Mouse (Mus musculus) limb, embryonic 14.5 days (tissue): ENCODE results near the gene Nbl1. TPM values are rescaled to one million over a fixed set of nuclear protein-coding genes. Genes with fewer than 3 reads are reported as not detected.
A peak's percentile ranks its signal among the peaks of the same experiment; 100 is the strongest.

Experiments used
- ATAC-seq: fragments of 200-750 bp; cut with Nextera tagmentation; 2 replicates; pipeline ENCODE4 v1.8.0; 2017; ENCODE audit warnings: low read depth, moderate number of reproducible peaks, moderate TSS enrichment; ENCODE audit not compliant: low FRiP score
- DNase-seq: peaks from one replicate; pipeline ENCODE4 v3.0.0-alpha.2; 2015; ENCODE audit warnings: low spot score
- H3K27ac ChIP-seq: fragments of 300-500 bp; sonication (generic); replicated peaks from 2 replicates; pipeline ENCODE4 v1.5.1; 2014; ENCODE audit warnings: low read depth, mild to moderate bottlenecking, low read length, moderate library complexity, mixed read lengths
- H3K27me3 ChIP-seq: fragments of 300-500 bp; sonication (generic); 2 replicates; pipeline ENCODE4 v1.6.1; 2014; ENCODE audit warnings: low read length, mixed read lengths; ENCODE audit not compliant: control insufficient read depth, insufficient read depth
- H3K36me3 ChIP-seq: fragments of 300-500 bp; sonication (generic); 2 replicates; pipeline ENCODE4 v1.6.1; 2014; ENCODE audit warnings: mild to moderate bottlenecking, low read length, moderate library complexity, mixed read lengths; ENCODE audit not compliant: control insufficient read depth, insufficient read depth
- H3K4me1 ChIP-seq: fragments of 300-500 bp; sonication (generic); 2 replicates; pipeline ENCODE4 v1.6.1; 2014; ENCODE audit warnings: antibody characterized with exemption, low read length, mixed read lengths; ENCODE audit not compliant: control insufficient read depth, insufficient read depth
- H3K4me2 ChIP-seq: fragments of 300-500 bp; sonication (generic); replicated peaks from 2 replicates; pipeline ENCODE4 v1.6.1; 2014; ENCODE audit warnings: low read depth, mild to moderate bottlenecking, low read length, moderate library complexity; ENCODE audit not compliant: severe bottlenecking
- H3K4me3 ChIP-seq: fragments of 300-500 bp; sonication (generic); replicated peaks from 2 replicates; pipeline ENCODE4 v1.5.1; 2014; ENCODE audit warnings: low read length
- H3K9ac ChIP-seq: fragments of 300-500 bp; sonication (generic); 2 replicates; pipeline ENCODE4 v1.6.1; 2014; ENCODE audit warnings: mild to moderate bottlenecking, low read depth, low read length, moderate library complexity; ENCODE audit not compliant: severe bottlenecking
- H3K9me3 ChIP-seq: fragments of 300-500 bp; sonication (generic); 2 replicates; pipeline ENCODE4 v1.6.1; 2016; ENCODE audit warnings: low read length; ENCODE audit not compliant: control insufficient read depth
- POLR2A ChIP-seq: fragments of 200-500 bp; IDR thresholded peaks from 2 replicates; pipeline ENCODE4 v1.8.0; 2012; ENCODE audit warnings: inconsistent platforms, mild to moderate bottlenecking, moderate library complexity, borderline replicate concordance; ENCODE audit not compliant: insufficient read depth, insufficient read length; ENCODE audit errors: extremely low read depth
- WGBS: fragments of 180-500 bp; shearing (Covaris S2); extraction: QIAGEN DNeasy Blood & Tissue Kit; methylation state at CpG from one replicate; pipeline ENCODE4 v1.1.7; 2014; 5-methylcytosine and 5-hydroxymethylcytosine counted together
- polyA plus RNA-seq, 2 experiments: library from polyadenylated mRNA; depleted of rRNA in 1 of 2; stranded (reverse) in 1 of 2; unstranded in 1 of 2; fragments of >200 nt; fragmentation: Nextera tagmentation in 1 of 2; extraction: Ambion mirVana in 1 of 2; gene quantifications; 2 replicates each; pipeline versions ENCODE4 v1.2.1 to v1.2.3; 2012 to 2014

The Nbl1 gene
- polyA plus RNA-seq, 2 experiments, result 149 to 157 TPM

DNA sequence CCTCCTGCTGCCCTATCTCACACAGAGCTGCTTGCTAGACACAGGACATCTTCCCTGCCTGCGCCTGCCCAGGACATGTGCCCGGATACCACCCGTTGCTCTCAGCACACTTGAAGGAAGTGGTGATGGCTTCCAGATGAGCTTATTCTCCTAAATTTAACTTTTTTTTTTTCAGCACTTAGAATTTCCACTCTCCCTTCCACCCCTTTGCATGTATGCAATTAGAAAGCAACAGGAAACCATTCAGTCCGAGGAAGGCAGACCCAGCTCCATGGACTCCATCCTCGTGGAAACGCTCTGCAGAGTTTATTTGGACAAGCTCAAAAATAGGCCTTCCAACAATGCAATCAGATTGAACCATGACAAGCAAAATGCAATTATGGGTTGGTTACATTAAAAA is 8.8 kb upstream of the Nbl1 start:
- ATAC-seq (no peak), DNase-seq (no peak)
- no peak overlapping the region for H3K27ac ChIP-seq
- H3K4me3 ChIP-seq, result no peak overlapping the region
- no peak overlapping the region for H3K9ac ChIP-seq
- peaks cover 17% of the 10 kb centered on the region for H3K4me1 ChIP-seq
- H3K36me3 ChIP-seq, result peaks cover 33% of the 10 kb centered on the region
- H3K9me3 ChIP-seq, result no peaks in the 10 kb centered on the region
- 48% methylated on average over 6 of the region's 6 CpGs for WGBS
- H3K27me3 ChIP-seq, result no peaks in the 10 kb centered on the region
- TF ChIP-seq POLR2A, result no peak
- no peak overlapping the region for H3K4me2 ChIP-seq

DNA sequence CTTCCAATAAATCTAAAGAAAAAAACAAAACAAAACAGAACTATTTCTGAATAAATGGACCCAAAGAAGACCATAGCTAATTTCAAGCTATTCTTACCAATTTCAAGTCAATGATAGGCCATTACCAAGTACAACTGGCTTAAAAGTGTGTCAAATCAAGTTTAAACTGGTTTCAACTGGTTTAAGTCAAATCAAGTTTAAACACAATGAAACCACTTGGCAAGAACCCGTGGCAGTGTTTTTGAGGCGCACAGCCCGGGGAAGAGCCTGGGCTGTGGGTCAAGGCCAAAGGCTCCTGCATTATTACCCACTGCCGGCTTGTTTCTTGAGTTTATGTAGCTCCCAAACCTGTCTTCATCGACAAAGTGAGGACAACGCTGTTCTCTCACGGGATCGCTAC is 7.5 kb upstream of the Nbl1 start:
- H3K4me3 ChIP-seq, result no peak overlapping the region
- TF ChIP-seq POLR2A, result no peak
- H3K4me1 ChIP-seq, result peaks cover 21% of the 10 kb centered on the region
- no peaks in the 10 kb centered on the region for H3K27me3 ChIP-seq
- H3K36me3 ChIP-seq, result peaks cover 33% of the 10 kb centered on the region
- WGBS, result 93% methylated on average over 8 of the region's 8 CpGs
- H3K4me2 ChIP-seq, result no peak overlapping the region
- no peak overlapping the region for H3K27ac ChIP-seq
- no peak overlapping the region for H3K9ac ChIP-seq
- no peaks in the 10 kb centered on the region for H3K9me3 ChIP-seq
- ATAC-seq (no peak), DNase-seq (no peak)

DNA sequence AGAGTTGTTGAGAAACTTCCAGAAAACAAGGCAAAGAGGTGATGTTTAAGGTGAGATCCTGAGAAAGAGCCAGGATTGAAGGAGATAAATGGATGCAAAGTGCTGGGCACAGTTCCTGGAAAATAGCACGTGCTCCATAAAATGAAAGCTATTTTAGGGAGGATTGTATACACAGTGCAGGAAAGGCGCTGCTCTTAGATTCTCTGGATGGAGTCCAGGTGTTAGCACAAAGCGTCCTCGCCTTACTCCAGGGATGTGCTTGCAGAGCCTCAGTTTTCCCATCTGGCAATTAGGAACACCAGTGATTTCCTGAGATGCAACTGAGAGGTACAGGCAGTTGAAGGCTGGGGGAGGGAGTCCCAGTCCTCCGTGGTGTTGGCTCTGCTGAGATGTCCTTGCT is 3.4 kb upstream of the Nbl1 start:
- no peak overlapping the region for H3K4me3 ChIP-seq
- WGBS, result 51% methylated on average over 5 of the region's 5 CpGs
- no peak overlapping the region for H3K4me2 ChIP-seq
- H3K9ac ChIP-seq, result no peak overlapping the region
- ATAC-seq (0 out of 2 replicates have a peak, but pooled peaks have one; percentile 23), DNase-seq (peak; percentile 65)
- H3K27ac ChIP-seq, result no peak overlapping the region
- peaks cover 12% of the 10 kb centered on the region for H3K4me1 ChIP-seq
- H3K9me3 ChIP-seq, result peaks cover 4% of the 10 kb centered on the region; the same call in 1 of the 2 replicates
- 0 out of 2 replicates have a peak, but pooled peaks cover under 1% of the 10 kb centered on the region for H3K36me3 ChIP-seq
- no peak for TF ChIP-seq POLR2A
- 0 out of 2 replicates have a peak, but pooled peaks cover 1% of the 10 kb centered on the region for H3K27me3 ChIP-seq

DNA sequence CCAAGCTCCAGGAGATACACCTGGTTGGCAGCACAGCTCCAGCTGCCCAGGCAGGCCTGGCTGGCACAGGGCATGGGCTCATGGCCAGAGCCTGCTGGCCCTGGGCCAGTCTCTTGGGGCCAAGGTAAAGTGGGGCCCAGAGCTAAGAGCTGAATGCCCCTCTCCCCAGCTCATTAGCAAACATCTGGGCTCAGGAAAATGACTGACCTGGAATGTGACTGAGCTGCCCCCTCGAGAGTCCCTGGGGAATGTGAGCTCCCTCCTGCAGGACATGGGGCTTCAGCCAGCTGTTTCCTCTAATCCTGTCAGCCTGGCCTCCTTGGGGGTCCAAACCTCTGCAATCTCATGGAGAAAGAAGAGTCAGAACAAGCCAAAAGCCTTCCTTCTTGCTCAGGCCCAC is 2.6 kb upstream of the Nbl1 start:
- H3K9ac ChIP-seq, result no peak overlapping the region
- TF ChIP-seq POLR2A, result no peak
- ATAC-seq, result no peak
- 0 out of 2 replicates have a peak, but pooled peaks cover 3% of the 10 kb centered on the region for H3K27me3 ChIP-seq
- no peak for DNase-seq
- H3K4me1 ChIP-seq, result peaks cover 20% of the 10 kb centered on the region
- no peak overlapping the region for H3K27ac ChIP-seq
- H3K4me2 ChIP-seq, result no peak overlapping the region
- peaks cover 7% of the 10 kb centered on the region; the same call in 1 of the 2 replicates for H3K36me3 ChIP-seq
- 10% methylated on average over 1 of the region's 1 CpGs for WGBS
- peaks cover 4% of the 10 kb centered on the region; the same call in 1 of the 2 replicates for H3K9me3 ChIP-seq
- no peak overlapping the region for H3K4me3 ChIP-seq

DNA sequence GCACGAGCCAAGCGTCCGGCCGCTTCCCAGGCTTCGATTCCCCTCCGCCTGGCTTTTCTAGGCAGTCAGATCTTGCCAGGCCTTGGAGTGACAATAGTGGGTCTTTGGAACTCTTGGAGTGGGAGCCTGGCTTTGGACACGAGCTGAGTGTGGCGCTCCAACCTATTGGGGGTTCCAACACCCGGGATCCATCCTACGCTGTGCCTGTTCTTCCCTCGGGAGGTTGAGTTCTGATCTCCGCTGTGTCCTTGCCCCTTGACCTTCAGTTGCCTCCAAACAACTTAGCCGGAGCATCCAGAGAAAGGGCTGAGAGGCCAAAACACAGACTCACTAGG is 370 bp upstream of the Nbl1 start:
- peaks cover 12% of the 10 kb centered on the region; the same call in 1 of the 2 replicates for H3K36me3 ChIP-seq
- peaks cover 4% of the 10 kb centered on the region; the same call in 1 of the 2 replicates for H3K9me3 ChIP-seq
- peak overlapping the region; percentile 87 for H3K9ac ChIP-seq
- ATAC-seq, result no peak; the same call in 1 of the 2 replicates
- 0 out of 2 replicates have a peak, but pooled peaks cover 3% of the 10 kb centered on the region for H3K27me3 ChIP-seq
- TF ChIP-seq POLR2A, result 0 out of 2 replicates have a peak, but pooled peaks have one; percentile 1
- WGBS, result 23% methylated on average over 13 of the region's 13 CpGs
- H3K4me2 ChIP-seq, result peak overlapping the region; percentile 87
- H3K27ac ChIP-seq, result peak overlapping the region; percentile 81
- peak overlapping the region; percentile 74 for H3K4me3 ChIP-seq
- peaks cover 25% of the 10 kb centered on the region for H3K4me1 ChIP-seq
- DNase-seq, result no peak
